Mouse (Mus musculus) CH12.LX (cell line): ENCODE results near the gene U2af2. TPM values are rescaled to one million over a fixed set of nuclear protein-coding genes. Genes with fewer than 3 reads are reported as not detected.

Experiments used
- DNase-seq: peaks from one replicate; pipeline ENCODE4 v3.0.0-alpha.2; 2013; ENCODE audit errors: extremely low read depth
- H3K27ac ChIP-seq: 2 replicates; pipeline ENCODE4 v1.5.1; 2012; ENCODE audit warnings: low read depth, mild to moderate bottlenecking, control low read depth, moderate library complexity; ENCODE audit not compliant: insufficient read depth
- H3K27me3 ChIP-seq: replicated peaks from 2 replicates; pipeline ENCODE3; 2012; ENCODE audit warnings: inconsistent platforms
- H3K36me3 ChIP-seq, 2 experiments: replicated peaks in 1 of 2; 2 replicates each; pipeline versions ENCODE3 to v1.6.1; 2012; ENCODE audit warnings: inconsistent platforms in 1 of 2, low read length in 1 of 2, mild to moderate bottlenecking in 1 of 2, mixed read lengths in 1 of 2, moderate library complexity in 1 of 2; ENCODE audit not compliant: control insufficient read depth in 1 of 2, insufficient read depth in 1 of 2
- H3K4me1 ChIP-seq, 2 experiments: 2 replicates each; pipeline ENCODE4 v1.6.1; 2012; ENCODE audit warnings: inconsistent platforms in 1 of 2, moderate library complexity in 1 of 2; ENCODE audit not compliant: insufficient read depth in 2 of 2, control insufficient read depth in 1 of 2
- H3K4me2 ChIP-seq: 2 replicates; pipeline ENCODE4 v1.6.1; 2012; ENCODE audit warnings: low read depth, mild to moderate bottlenecking, control low read depth; ENCODE audit not compliant: poor library complexity, insufficient read depth, severe bottlenecking
- H3K4me3 ChIP-seq, 3 experiments: fragments of 150-350 bp in 1 of 3; sonication (generic) in 1 of 3; replicated peaks in 1 of 3; 2 replicates each; pipeline versions ENCODE3 to v1.5.1; 2011 to 2012; ENCODE audit warnings: low read depth in 2 of 3, low read length in 2 of 3, mild to moderate bottlenecking in 2 of 3, moderate library complexity in 2 of 3, control low read depth in 1 of 3, improper control_type of control experiment in 1 of 3, inconsistent platforms in 1 of 3, mixed read lengths in 1 of 3; ENCODE audit not compliant: poor library complexity in 1 of 3
- H3K79me2 ChIP-seq: replicated peaks from 2 replicates; pipeline ENCODE4 v1.6.1; 2012; ENCODE audit warnings: mild to moderate bottlenecking, moderate library complexity; ENCODE audit not compliant: control insufficient read depth, poor library complexity, insufficient read depth, severe bottlenecking; ENCODE audit errors: extremely low read depth
- H3K9ac ChIP-seq: 2 replicates; pipeline ENCODE4 v1.6.1; 2012; ENCODE audit warnings: low read depth, mild to moderate bottlenecking, control low read depth, moderate library complexity; ENCODE audit not compliant: insufficient read depth
- H3K9me3 ChIP-seq: replicated peaks from 2 replicates; pipeline ENCODE3; 2012; ENCODE audit warnings: low read length, inconsistent platforms, mixed read lengths
- CHD2 ChIP-seq: IDR thresholded peaks from 2 replicates; pipeline ENCODE4 v1.6.1; 2011; ENCODE audit warnings: low read length, improper control_type of control experiment
- E2F4 ChIP-seq: IDR thresholded peaks from 2 replicates; pipeline ENCODE4 v1.6.1; 2011; ENCODE audit warnings: low read depth, low read length, improper control_type of control experiment; ENCODE audit not compliant: insufficient replicate concordance
- ELF1 ChIP-seq: IDR thresholded peaks from 2 replicates; pipeline ENCODE4 v1.6.1; 2014; ENCODE audit warnings: low read depth, mild to moderate bottlenecking, inconsistent platforms, low read length, improper control_type of control experiment
- EP300 ChIP-seq: IDR thresholded peaks from 2 replicates; pipeline ENCODE4 v1.6.1; 2011; ENCODE audit warnings: low read length, improper control_type of control experiment
- GABPA ChIP-seq: IDR thresholded peaks from 2 replicates; pipeline ENCODE4 v1.6.1; 2012; ENCODE audit warnings: low read depth, low read length, improper control_type of control experiment, inconsistent platforms; ENCODE audit not compliant: insufficient replicate concordance
- IRF4 ChIP-seq: IDR thresholded peaks from 2 replicates; pipeline ENCODE4 v1.6.1; 2014; ENCODE audit warnings: low read depth, mild to moderate bottlenecking, inconsistent platforms, low read length, improper control_type of control experiment
- JUN ChIP-seq: IDR thresholded peaks from 2 replicates; pipeline ENCODE4 v1.6.1; 2011; ENCODE audit warnings: low read depth, mild to moderate bottlenecking, low read length, improper control_type of control experiment, moderate library complexity; ENCODE audit not compliant: insufficient read depth
- JUND ChIP-seq: conservative IDR thresholded peaks from 2 replicates; pipeline ENCODE4 v1.6.1; 2011; ENCODE audit warnings: low read depth, low read length, improper control_type of control experiment
- KAT2A ChIP-seq: IDR thresholded peaks from 2 replicates; pipeline ENCODE4 v1.6.1; 2012; ENCODE audit warnings: low read length, improper control_type of control experiment, inconsistent platforms; ENCODE audit not compliant: insufficient replicate concordance
- MAFK ChIP-seq: IDR thresholded peaks from 2 replicates; pipeline ENCODE4 v1.6.1; 2011; ENCODE audit warnings: low read length, improper control_type of control experiment; ENCODE audit not compliant: insufficient replicate concordance
- MAZ ChIP-seq: IDR thresholded peaks from 2 replicates; pipeline ENCODE4 v1.6.1; 2012; ENCODE audit warnings: low read depth, mild to moderate bottlenecking, inconsistent platforms, low read length, improper control_type of control experiment, moderate library complexity
- MEF2A ChIP-seq: IDR thresholded peaks from 2 replicates; pipeline ENCODE4 v1.6.1; 2014; ENCODE audit warnings: low read depth, mild to moderate bottlenecking, inconsistent platforms, low read length, improper control_type of control experiment, borderline replicate concordance
- MXI1 ChIP-seq: IDR thresholded peaks from 2 replicates; pipeline ENCODE4 v1.6.1; 2011; ENCODE audit warnings: mild to moderate bottlenecking, low read depth, low read length, improper control_type of control experiment
- NELFE ChIP-seq: IDR thresholded peaks from 2 replicates; pipeline ENCODE4 v1.6.1; 2011; ENCODE audit warnings: low read depth, low read length, improper control_type of control experiment
- NRF1 ChIP-seq: IDR thresholded peaks from 2 replicates; pipeline ENCODE4 v1.6.1; 2014; ENCODE audit warnings: low read depth, mild to moderate bottlenecking, inconsistent platforms, low read length, improper control_type of control experiment, moderate library complexity
- POLR2A ChIP-seq: IDR thresholded peaks from 2 replicates; pipeline ENCODE4 v1.6.1; 2011; ENCODE audit warnings: low read depth, mild to moderate bottlenecking, improper control_type of control experiment, low read length
- POLR2AphosphoS2 ChIP-seq: IDR thresholded peaks from 2 replicates; pipeline ENCODE4 v1.6.1; 2011; ENCODE audit warnings: low read depth, low read length, improper control_type of control experiment
- RCOR1 ChIP-seq: conservative IDR thresholded peaks from 2 replicates; pipeline ENCODE4 v1.6.1; 2012; ENCODE audit warnings: low read depth, mild to moderate bottlenecking, inconsistent platforms, low read length, improper control_type of control experiment
- SIN3A ChIP-seq: IDR thresholded peaks from 2 replicates; pipeline ENCODE4 v1.6.1; 2012; ENCODE audit warnings: low read length, improper control_type of control experiment, inconsistent platforms
- TBP ChIP-seq: conservative IDR thresholded peaks from 2 replicates; pipeline ENCODE4 v1.6.1; 2011; ENCODE audit warnings: low read depth, low read length, improper control_type of control experiment
- USF1 ChIP-seq: IDR thresholded peaks from 2 replicates; pipeline ENCODE4 v1.6.1; 2014; ENCODE audit warnings: low read depth, mild to moderate bottlenecking, inconsistent platforms, low read length, improper control_type of control experiment
- ZMIZ1 ChIP-seq: IDR thresholded peaks from 2 replicates; pipeline ENCODE4 v1.6.1; 2012; ENCODE audit warnings: low read depth, mild to moderate bottlenecking, inconsistent platforms, low read length, improper control_type of control experiment
- ZNF384 ChIP-seq: IDR thresholded peaks from 2 replicates; pipeline ENCODE4 v1.6.1; 2012; ENCODE audit warnings: low read depth, low read length, improper control_type of control experiment, inconsistent platforms
- dilution Hi-C: fragments of 300-500 bp; cut with MboI; formaldehyde crosslinking; loops from 2 replicates; pipeline ENCODE4 v1.14.3; 2020; ENCODE audit warnings: low sequenced_read_pairs; ENCODE audit not compliant: extremely low pct_unique_long_range_greater_than_20kb, extremely low pct_ligation_motif_present
- in situ Hi-C: fragments of 300-500 bp; cut with MboI; formaldehyde crosslinking; loops from 3 replicates; pipeline ENCODE4 v1.14.3; 2019; ENCODE audit warnings: low sequenced_read_pairs, low pct_ligation_motif_present, low pct_unique_long_range_greater_than_20kb, mixed read lengths
- polyA plus RNA-seq: library from polyadenylated mRNA; unstranded; fragments of >175 nt; gene quantifications from 2 replicates; pipeline ENCODE4 v1.2.1, GENCODE M21; 2012; ENCODE audit warnings: low read depth; ENCODE audit not compliant: insufficient read length
- total RNA-seq, 2 experiments: library from RNA; depleted of rRNA; stranded (reverse); fragments of 300-350 nt in 1 of 2; fragments of >200 nt in 1 of 2; gene quantifications; 2 replicates each; pipeline ENCODE4 v1.2.3; 2012 to 2014

Gene U2af2
- total and polyA plus RNA-seq, 3 experiments = 293 to 449 (median 295) TPM

GRCm38 (mm10) chr7:5056651-5057263 is 5.2 kb upstream of the U2af2 start:
- dilution Hi-C loops (no loop called here), in situ Hi-C loops (no loop called here)
- peaks cover 0 to 16% of the 10 kb centered on the region in 2 experiments for H3K36me3 ChIP-seq
- H3K9ac ChIP-seq = no peak overlapping the region
- peaks cover 2 to 33% of the 10 kb centered on the region in 2 experiments; a peak in 3 of 4 replicates for H3K4me1 ChIP-seq
- H3K79me2 ChIP-seq = no peaks in the 10 kb centered on the region
- H3K4me2 ChIP-seq = no peak overlapping the region
- no peak for DNase-seq
- TF ChIP-seq KAT2A = no peak
- TF ChIP-seq ELF1 = no peak
- TF ChIP-seq MAZ = no peak
- no peak for TF ChIP-seq GABPA
- no peak for TF ChIP-seq MAFK
- no peak for TF ChIP-seq TBP
- TF ChIP-seq IRF4 = no peak
- TF ChIP-seq POLR2A = no peak
- TF ChIP-seq RCOR1 = no peak
- H3K27me3 ChIP-seq = no peaks in the 10 kb centered on the region
- no peaks in the 10 kb centered on the region for H3K9me3 ChIP-seq
- H3K4me3 ChIP-seq = no peak overlapping the region
- H3K27ac ChIP-seq = no peak overlapping the region

GRCm38 (mm10) chr7:5057381-5057780 is 4.6 kb upstream of the U2af2 start:
- peaks cover 2 to 27% of the 10 kb centered on the region in 2 experiments; a peak in 3 of 4 replicates for H3K4me1 ChIP-seq
- H3K9me3 ChIP-seq = no peaks in the 10 kb centered on the region
- peaks cover 0 to 16% of the 10 kb centered on the region in 2 experiments for H3K36me3 ChIP-seq
- in situ Hi-C loops (no loop called here), dilution Hi-C loops (no loop called here)
- no peak overlapping the region for H3K4me2 ChIP-seq
- H3K4me3 ChIP-seq = no peak overlapping the region
- no peak overlapping the region for H3K9ac ChIP-seq
- no peak for DNase-seq
- no peak overlapping the region for H3K27ac ChIP-seq
- H3K79me2 ChIP-seq = no peaks in the 10 kb centered on the region
- TF ChIP-seq POLR2AphosphoS2 (no peak), KAT2A (no peak), NRF1 (no peak), MEF2A (no peak), NELFE (no peak), IRF4 (no peak), EP300 (no peak), JUN (no peak), USF1 (no peak), SIN3A (no peak), JUND (no peak), ZNF384 (no peak), ZMIZ1 (no peak), E2F4 (no peak), MXI1 (no peak), CHD2 (no peak)
- TF ChIP-seq, all 38 proteins: peak for 0
- H3K27me3 ChIP-seq = no peaks in the 10 kb centered on the region
